Mouse (Mus musculus) CH12.LX (cell line): ENCODE measurements around the gene Akt3. TPM values are rescaled to one million over a fixed set of nuclear protein-coding genes. Genes with fewer than 3 reads are reported as not detected.

Source experiments
- DNase-seq: peaks from one replicate; pipeline ENCODE4 v3.0.0-alpha.2; 2013; ENCODE audit errors: extremely low read depth
- H3K27ac ChIP-seq: 2 replicates; pipeline ENCODE4 v1.5.1; 2012; ENCODE audit warnings: low read depth, mild to moderate bottlenecking, control low read depth, moderate library complexity; ENCODE audit not compliant: insufficient read depth
- H3K27me3 ChIP-seq: replicated peaks from 2 replicates; pipeline ENCODE3; 2012; ENCODE audit warnings: inconsistent platforms
- H3K36me3 ChIP-seq, 2 experiments: replicated peaks in 1 of 2; 2 replicates each; pipeline versions ENCODE3 to v1.6.1; 2012; ENCODE audit warnings: inconsistent platforms in 1 of 2, low read length in 1 of 2, mild to moderate bottlenecking in 1 of 2, mixed read lengths in 1 of 2, moderate library complexity in 1 of 2; ENCODE audit not compliant: control insufficient read depth in 1 of 2, insufficient read depth in 1 of 2
- H3K4me1 ChIP-seq, 2 experiments: 2 replicates each; pipeline ENCODE4 v1.6.1; 2012; ENCODE audit warnings: inconsistent platforms in 1 of 2, moderate library complexity in 1 of 2; ENCODE audit not compliant: insufficient read depth in 2 of 2, control insufficient read depth in 1 of 2
- H3K4me2 ChIP-seq: 2 replicates; pipeline ENCODE4 v1.6.1; 2012; ENCODE audit warnings: low read depth, mild to moderate bottlenecking, control low read depth; ENCODE audit not compliant: poor library complexity, insufficient read depth, severe bottlenecking
- H3K4me3 ChIP-seq, 3 experiments: fragments of 150-350 bp in 1 of 3; sonication (generic) in 1 of 3; replicated peaks in 1 of 3; 2 replicates each; pipeline versions ENCODE3 to v1.5.1; 2011 to 2012; ENCODE audit warnings: low read depth in 2 of 3, low read length in 2 of 3, mild to moderate bottlenecking in 2 of 3, moderate library complexity in 2 of 3, control low read depth in 1 of 3, improper control_type of control experiment in 1 of 3, inconsistent platforms in 1 of 3, mixed read lengths in 1 of 3; ENCODE audit not compliant: poor library complexity in 1 of 3
- H3K79me2 ChIP-seq: replicated peaks from 2 replicates; pipeline ENCODE4 v1.6.1; 2012; ENCODE audit warnings: mild to moderate bottlenecking, moderate library complexity; ENCODE audit not compliant: control insufficient read depth, poor library complexity, insufficient read depth, severe bottlenecking; ENCODE audit errors: extremely low read depth
- H3K9ac ChIP-seq: 2 replicates; pipeline ENCODE4 v1.6.1; 2012; ENCODE audit warnings: low read depth, mild to moderate bottlenecking, control low read depth, moderate library complexity; ENCODE audit not compliant: insufficient read depth
- H3K9me3 ChIP-seq: replicated peaks from 2 replicates; pipeline ENCODE3; 2012; ENCODE audit warnings: low read length, inconsistent platforms, mixed read lengths
- BHLHE40 ChIP-seq: IDR thresholded peaks from 2 replicates; pipeline ENCODE4 v1.6.1; 2011; ENCODE audit warnings: mild to moderate bottlenecking, low read depth, low read length, improper control_type of control experiment
- CHD2 ChIP-seq: IDR thresholded peaks from 2 replicates; pipeline ENCODE4 v1.6.1; 2011; ENCODE audit warnings: low read length, improper control_type of control experiment
- CTCF ChIP-seq, 2 experiments: IDR thresholded peaks in 1 of 2; conservative IDR thresholded peaks in 1 of 2; 2 replicates each; pipeline ENCODE4 v1.5.1; 2011 to 2012; ENCODE audit warnings: low read depth in 2 of 2, low read length in 2 of 2, improper control_type of control experiment in 1 of 2, inconsistent platforms in 1 of 2, mild to moderate bottlenecking in 1 of 2, moderate library complexity in 1 of 2
- E2F4 ChIP-seq: IDR thresholded peaks from 2 replicates; pipeline ENCODE4 v1.6.1; 2011; ENCODE audit warnings: low read depth, low read length, improper control_type of control experiment; ENCODE audit not compliant: insufficient replicate concordance
- ETS1 ChIP-seq: conservative IDR thresholded peaks from 2 replicates; pipeline ENCODE4 v1.6.1; 2012; ENCODE audit warnings: low read depth, mild to moderate bottlenecking, inconsistent platforms, low read length, improper control_type of control experiment, moderate library complexity
- JUND ChIP-seq: conservative IDR thresholded peaks from 2 replicates; pipeline ENCODE4 v1.6.1; 2011; ENCODE audit warnings: low read depth, low read length, improper control_type of control experiment
- MAFK ChIP-seq: IDR thresholded peaks from 2 replicates; pipeline ENCODE4 v1.6.1; 2011; ENCODE audit warnings: low read length, improper control_type of control experiment; ENCODE audit not compliant: insufficient replicate concordance
- MAZ ChIP-seq: IDR thresholded peaks from 2 replicates; pipeline ENCODE4 v1.6.1; 2012; ENCODE audit warnings: low read depth, mild to moderate bottlenecking, inconsistent platforms, low read length, improper control_type of control experiment, moderate library complexity
- MEF2A ChIP-seq: IDR thresholded peaks from 2 replicates; pipeline ENCODE4 v1.6.1; 2014; ENCODE audit warnings: low read depth, mild to moderate bottlenecking, inconsistent platforms, low read length, improper control_type of control experiment, borderline replicate concordance
- MYC ChIP-seq: IDR thresholded peaks from 2 replicates; pipeline ENCODE4 v1.6.1; 2011; ENCODE audit warnings: low read depth, mild to moderate bottlenecking, improper control_type of control experiment, low read length
- NRF1 ChIP-seq: IDR thresholded peaks from 2 replicates; pipeline ENCODE4 v1.6.1; 2014; ENCODE audit warnings: low read depth, mild to moderate bottlenecking, inconsistent platforms, low read length, improper control_type of control experiment, moderate library complexity
- POLR2A ChIP-seq: IDR thresholded peaks from 2 replicates; pipeline ENCODE4 v1.6.1; 2011; ENCODE audit warnings: low read depth, mild to moderate bottlenecking, improper control_type of control experiment, low read length
- SIN3A ChIP-seq: IDR thresholded peaks from 2 replicates; pipeline ENCODE4 v1.6.1; 2012; ENCODE audit warnings: low read length, improper control_type of control experiment, inconsistent platforms
- SMC3 ChIP-seq: IDR thresholded peaks from 2 replicates; pipeline ENCODE4 v1.6.1; 2011; ENCODE audit warnings: low read depth, low read length, improper control_type of control experiment
- TCF12 ChIP-seq: IDR thresholded peaks from 2 replicates; pipeline ENCODE4 v1.6.1; 2014; ENCODE audit warnings: low read depth, mild to moderate bottlenecking, inconsistent platforms, low read length, improper control_type of control experiment
- USF1 ChIP-seq: IDR thresholded peaks from 2 replicates; pipeline ENCODE4 v1.6.1; 2014; ENCODE audit warnings: low read depth, mild to moderate bottlenecking, inconsistent platforms, low read length, improper control_type of control experiment
- USF2 ChIP-seq: conservative IDR thresholded peaks from 2 replicates; pipeline ENCODE4 v1.6.1; 2011; ENCODE audit warnings: low read depth, low read length, improper control_type of control experiment
- ZC3H11A ChIP-seq: IDR thresholded peaks from 2 replicates; pipeline ENCODE4 v1.6.1; 2012; ENCODE audit warnings: low read depth, mild to moderate bottlenecking, inconsistent platforms, low read length, improper control_type of control experiment
- ZKSCAN1 ChIP-seq: IDR thresholded peaks from 2 replicates; pipeline ENCODE4 v1.6.1; 2012; ENCODE audit warnings: low read depth, inconsistent platforms, low read length, improper control_type of control experiment, borderline replicate concordance
- dilution Hi-C: fragments of 300-500 bp; cut with MboI; formaldehyde crosslinking; loops from 2 replicates; pipeline ENCODE4 v1.14.3; 2020; ENCODE audit warnings: low sequenced_read_pairs; ENCODE audit not compliant: extremely low pct_unique_long_range_greater_than_20kb, extremely low pct_ligation_motif_present
- in situ Hi-C: fragments of 300-500 bp; cut with MboI; formaldehyde crosslinking; loops from 3 replicates; pipeline ENCODE4 v1.14.3; 2019; ENCODE audit warnings: low sequenced_read_pairs, low pct_ligation_motif_present, low pct_unique_long_range_greater_than_20kb, mixed read lengths
- polyA plus RNA-seq: library from polyadenylated mRNA; unstranded; fragments of >175 nt; gene quantifications from 2 replicates; pipeline ENCODE4 v1.2.1, GENCODE M21; 2012; ENCODE audit warnings: low read depth; ENCODE audit not compliant: insufficient read length
- total RNA-seq, 2 experiments: library from RNA; depleted of rRNA; stranded (reverse); fragments of 300-350 nt in 1 of 2; fragments of >200 nt in 1 of 2; gene quantifications; 2 replicates each; pipeline ENCODE4 v1.2.3; 2012 to 2014

Gene Akt3
- total and polyA plus RNA-seq, 3 experiments, result 0.34 to 1.3 (median 0.82) TPM

- in situ Hi-C loops, result no loop called here
- Histone ChIP-seq H3K79me2 (no peaks in the 10 kb centered on the region), H3K4me3 (no peak overlapping the region), H3K9ac (no peak overlapping the region), H3K9me3 (no peaks in the 10 kb centered on the region), H3K4me2 (no peak overlapping the region), H3K27ac (no peak overlapping the region)
- dilution Hi-C loops, result no loop called here
- no peak for DNase-seq
- TF ChIP-seq USF2, result no peak
- no peak for TF ChIP-seq TCF12
- no peak for TF ChIP-seq JUND
- no peak for TF ChIP-seq USF1
- TF ChIP-seq CHD2, result no peak
- no peak for TF ChIP-seq SMC3
- no peak for TF ChIP-seq BHLHE40
- TF ChIP-seq CTCF (conservative IDR thresholded peaks at IDR 0.05 in 1 of 2, IDR thresholded peaks at IDR 0.05 in 1 of 2; ENCODE audit: low read depth in 2 of 2, low read length in 2 of 2), result no peak
- TF ChIP-seq ETS1, result no peak
- no peak for TF ChIP-seq MYC
- TF ChIP-seq MAFK, result no peak
- TF ChIP-seq POLR2A, result no peak
- no peak for TF ChIP-seq ZC3H11A
- no peak for TF ChIP-seq NRF1
- TF ChIP-seq SIN3A, result no peak
- TF ChIP-seq, all 38 proteins: peak for 0
- peaks cover 11% of the 10 kb centered on the region for H3K27me3 ChIP-seq
- H3K36me3 ChIP-seq, result no peaks in the 10 kb centered on the region
- peaks cover 2 to 9% of the 10 kb centered on the region in 2 experiments; a peak in 3 of 4 replicates for H3K4me1 ChIP-seq
Observed at GRCm38 (mm10) chr1:177262926-177263325, 4.9 kb upstream of the Akt3 start.

DNA sequence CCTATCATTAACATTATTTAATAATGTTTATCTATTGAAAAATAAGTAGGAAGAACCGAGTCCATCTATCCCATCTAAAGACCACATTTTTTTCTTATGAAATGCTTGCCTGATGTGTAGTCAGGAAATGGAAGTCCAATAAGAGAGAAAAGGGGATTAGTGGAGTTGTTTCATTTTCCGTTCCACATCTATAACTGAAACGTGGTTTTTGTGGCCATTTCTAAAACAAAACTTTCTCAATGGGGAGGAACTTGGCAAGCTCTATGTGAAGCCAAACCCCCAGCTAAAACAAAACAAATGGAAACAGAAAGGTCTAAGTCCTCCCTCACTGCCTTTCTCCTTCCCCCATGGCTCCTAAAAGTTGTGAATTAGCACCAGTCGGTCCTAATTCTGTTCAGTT lies 2.8 kb upstream of the Akt3 start:
- H3K36me3 ChIP-seq, result no peaks in the 10 kb centered on the region
- dilution Hi-C loops, result no loop called here
- in situ Hi-C loops, result no loop called here
- H3K27ac ChIP-seq, result no peak overlapping the region
- no peak for TF ChIP-seq CTCF (conservative IDR thresholded peaks at IDR 0.05 in 1 of 2, IDR thresholded peaks at IDR 0.05 in 1 of 2; ENCODE audit: low read depth in 2 of 2, low read length in 2 of 2)
- no peak for TF ChIP-seq MEF2A
- TF ChIP-seq USF1, result no peak
- no peak for TF ChIP-seq MAZ
- TF ChIP-seq ZKSCAN1, result no peak
- TF ChIP-seq E2F4, result no peak
- no peak overlapping the region for H3K4me2 ChIP-seq
- no peak overlapping the region for H3K4me3 ChIP-seq
- no peak for DNase-seq
- H3K27me3 ChIP-seq, result peaks cover 19% of the 10 kb centered on the region
- H3K9me3 ChIP-seq, result no peaks in the 10 kb centered on the region
- peaks cover 2 to 9% of the 10 kb centered on the region in 2 experiments; a peak in 3 of 4 replicates for H3K4me1 ChIP-seq
- H3K9ac ChIP-seq, result no peak overlapping the region
- no peaks in the 10 kb centered on the region for H3K79me2 ChIP-seq
